Mouse (Mus musculus): Measurements from ENCODE around the gene D13Ertd608e.
"Not testable (repeated sequence)": the region's sequence is repeated elsewhere in the genome, so short reads cannot be mapped to it uniquely, and the experiment has no call there.

D13Ertd608e gene

GRCm38 (mm10) chr13:119835320-119836056, at the start of gene D13Ertd608e:
Gene D13Ertd608e (plus strand): TSS chr13:119836006.
- ATAC-seq (ENCODE audit: insufficient number of reproducible peaks, low FRiP score, low TSS enrichment): not testable (repeated sequence)

- ATAC-seq (ENCODE audit: insufficient number of reproducible peaks, low FRiP score, low TSS enrichment): peak; percentile 52
These were observed 45.7 kb upstream of the D13Ertd608e start for GRCm38 (mm10) chr13:119789851-119790717.

GRCm38 (mm10) chr13:119790761-119791579, 44.8 kb upstream of the D13Ertd608e start, which contains the start of gene Zfp131:
Gene Zfp131 (minus strand): TSS chr13:119790889.
- ATAC-seq (ENCODE audit: insufficient number of reproducible peaks, low FRiP score, low TSS enrichment): peak; percentile 92

GRCm38 (mm10) chr13:119791580-119792135, 44.1 kb upstream of the D13Ertd608e start:
- ATAC-seq (ENCODE audit: insufficient number of reproducible peaks, low FRiP score, low TSS enrichment): no peak

- ATAC-seq (ENCODE audit: insufficient number of reproducible peaks, low FRiP score, low TSS enrichment): no peak
These were observed 42.9 kb upstream of the D13Ertd608e start for GRCm38 (mm10) chr13:119792791-119793404.

- ATAC-seq (ENCODE audit: insufficient number of reproducible peaks, low FRiP score, low TSS enrichment): no peak
These were observed 38.1 kb upstream of the D13Ertd608e start for GRCm38 (mm10) chr13:119797656-119798055.

GRCm38 (mm10) chr13:119808937-119809336, 26.9 kb upstream of the D13Ertd608e start:
- ATAC-seq (ENCODE audit: insufficient number of reproducible peaks, low FRiP score, low TSS enrichment): no peak

GRCm38 (mm10) chr13:119810031-119810430, 25.8 kb upstream of the D13Ertd608e start:
- no peak for ATAC-seq (ENCODE audit: insufficient number of reproducible peaks, low FRiP score, low TSS enrichment)

GRCm38 (mm10) chr13:119816798-119817197, 19.0 kb upstream of the D13Ertd608e start:
- ATAC-seq (ENCODE audit: insufficient number of reproducible peaks, low FRiP score, low TSS enrichment): no peak

GRCm38 (mm10) chr13:119817579-119818206, 18.1 kb upstream of the D13Ertd608e start:
- no peak for ATAC-seq (ENCODE audit: insufficient number of reproducible peaks, low FRiP score, low TSS enrichment)

- not testable (repeated sequence) for ATAC-seq (ENCODE audit: insufficient number of reproducible peaks, low FRiP score, low TSS enrichment)
These were observed 5.7 kb upstream of the D13Ertd608e start, which contains the start of gene AF067063 for GRCm38 (mm10) chr13:119830116-119830515. Gene AF067063 (minus strand): TSS chr13:119830216.

GRCm38 (mm10) chr13:119836324-119836811, 562 bp downstream of the D13Ertd608e start:
- ATAC-seq (ENCODE audit: insufficient number of reproducible peaks, low FRiP score, low TSS enrichment): peak; percentile 71

GRCm38 (mm10) chr13:119837719-119838337, 2.0 kb downstream of the D13Ertd608e start:
- ATAC-seq (ENCODE audit: insufficient number of reproducible peaks, low FRiP score, low TSS enrichment): peak; percentile 69; the same call in 1 of the 2 replicates

- ATAC-seq (ENCODE audit: insufficient number of reproducible peaks, low FRiP score, low TSS enrichment): not testable (repeated sequence)
These were observed 4.2 kb downstream of the D13Ertd608e start for GRCm38 (mm10) chr13:119839982-119840381.

GRCm38 (mm10) chr13:119862399-119862798, 26.6 kb downstream of the D13Ertd608e start:
- ATAC-seq (ENCODE audit: insufficient number of reproducible peaks, low FRiP score, low TSS enrichment): not testable (repeated sequence)

- ATAC-seq (ENCODE audit: insufficient number of reproducible peaks, low FRiP score, low TSS enrichment): not testable (repeated sequence)
These were observed 28.7 kb downstream of the D13Ertd608e start for GRCm38 (mm10) chr13:119864395-119864999.

GRCm38 (mm10) chr13:119886896-119887295, 51.1 kb downstream of the D13Ertd608e start:
- ATAC-seq (ENCODE audit: insufficient number of reproducible peaks, low FRiP score, low TSS enrichment): not testable (repeated sequence)

GRCm38 (mm10) chr13:119894685-119895084, 58.9 kb downstream of the D13Ertd608e start, which contains the start of gene Tcstv1:
Gene Tcstv1 (minus strand): TSS chr13:119894785.
- ATAC-seq (ENCODE audit: insufficient number of reproducible peaks, low FRiP score, low TSS enrichment): not testable (repeated sequence)
